Mouse (Mus musculus) embryonic facial prominence, embryonic 10.5 days (tissue): Measurements from ENCODE around the gene Stmnd1. TPM values are rescaled to one million over a fixed set of nuclear protein-coding genes. Genes with fewer than 3 reads are reported as not detected.

Experiments used
- polyA plus RNA-seq: library from polyadenylated mRNA; unstranded; fragments of >200 nt; fragmentation: Nextera tagmentation; extraction: Ambion mirVana; gene quantifications from 2 replicates; pipeline ENCODE4 v1.2.1, GENCODE M21; 2016

Stmnd1 gene
- polyA plus RNA-seq, 1 experiment from 2014 or later: 0.11 TPM

Other genes starting within 250 kb of the Stmnd1 start
- gene Rbm24, start 144.7 kb downstream of the Stmnd1 start, polyA plus RNA-seq: 0.61 and 0.78 TPM in 2 replicates
- gene Cap2, start 228.1 kb downstream of the Stmnd1 start, polyA plus RNA-seq: 3.9 and 4.2 TPM in 2 replicates